Mouse (Mus musculus): ENCODE results near the gene Shf.

- TF ChIP-seq POLR2A (IDR thresholded peaks at IDR 0.05; ENCODE audit: borderline replicate concordance, low read depth, low read length) (no peak), CTCF (IDR thresholded peaks at IDR 0.05; ENCODE audit: low read depth, low read length) (no peak)
Measured at GRCm38 (mm10) chr2:122385095-122385494, 16.1 kb upstream of the Shf start.

All from bone marrow macrophage, adult 2 months (primary cell).